Mouse (Mus musculus): ENCODE measurements around the gene Khdc3.
"Not testable (repeated sequence)": the region's sequence is repeated elsewhere in the genome, so short reads cannot be mapped to it uniquely, and the experiment has no call there.

Khdc3 gene

DNA sequence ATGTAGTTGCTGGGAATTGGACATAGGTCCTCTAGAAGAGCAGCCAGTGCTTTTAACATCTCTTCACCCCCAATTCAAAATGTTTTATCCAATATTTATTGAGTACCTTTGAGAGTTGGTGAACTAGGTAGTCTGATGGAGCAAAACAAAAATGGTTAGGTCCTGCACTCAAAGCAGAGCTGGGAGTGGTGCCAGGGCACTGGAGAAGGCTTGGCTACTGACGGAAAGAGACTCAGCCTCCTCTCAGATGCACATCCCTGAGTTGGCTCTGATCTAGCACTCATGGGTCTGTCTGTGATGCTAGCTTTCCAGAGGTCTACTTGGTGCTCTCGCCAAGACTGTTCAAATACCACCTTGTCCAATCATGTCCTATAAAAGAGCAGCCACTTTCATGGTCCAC lies 3.7 kb upstream of the Khdc3 start:
- DNase-seq (ENCODE audit: extremely low read depth, insufficient read length, low spot score), result no peak

- no peak for DNase-seq (ENCODE audit: extremely low read depth, insufficient read length, low spot score)
These were observed 545 bp downstream of the Khdc3 start, which contains the start of gene Gm20509 for GRCm38 (mm10) chr9:73102181-73102580. Gene Gm20509, plus strand, starts transcription at chr9:73102470.

GRCm38 (mm10) chr9:73103159-73103879 lies 1.7 kb downstream of the Khdc3 start:
- DNase-seq (ENCODE audit: extremely low read depth, insufficient read length, low spot score), result no peak

DNA sequence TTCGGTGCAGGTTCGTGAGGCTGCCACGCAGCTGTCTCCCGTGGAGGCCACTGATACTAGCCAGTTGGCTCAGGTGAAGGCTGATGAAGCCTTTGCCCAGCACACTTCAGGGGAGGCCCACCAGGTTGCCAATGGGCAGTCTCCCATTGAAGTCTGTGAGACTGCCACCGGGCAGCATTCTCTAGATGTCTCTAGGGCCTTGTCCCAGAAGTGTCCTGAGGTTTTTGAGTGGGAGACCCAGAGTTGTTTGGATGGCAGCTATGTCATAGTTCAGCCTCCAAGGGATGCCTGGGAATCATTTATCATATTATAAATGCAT lies 2.2 kb downstream of the Khdc3 start:
- DNase-seq (ENCODE audit: extremely low read depth, insufficient read length, low spot score), result no peak

DNA sequence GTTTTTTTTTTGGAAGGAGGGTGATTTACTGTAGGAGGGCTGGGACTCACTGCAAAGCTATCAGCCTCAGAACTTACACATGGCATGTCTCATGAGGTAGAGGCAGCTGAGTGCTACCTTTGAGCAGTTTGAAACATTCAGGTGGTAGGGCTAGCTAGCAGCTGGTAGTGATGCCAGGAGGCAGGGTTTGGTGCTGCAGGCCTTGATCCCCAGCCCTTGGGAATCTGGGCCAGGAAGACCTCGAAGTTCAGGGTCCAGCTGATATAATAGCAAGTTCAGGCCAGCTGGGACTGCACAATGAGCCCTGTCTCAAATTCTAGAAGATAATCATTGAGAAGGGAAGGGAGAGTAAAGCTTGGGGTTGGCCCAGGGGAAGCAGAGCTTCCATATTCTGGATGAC lies 3.5 kb downstream of the Khdc3 start:
- no peak for DNase-seq (ENCODE audit: extremely low read depth, insufficient read length, low spot score)

DNA sequence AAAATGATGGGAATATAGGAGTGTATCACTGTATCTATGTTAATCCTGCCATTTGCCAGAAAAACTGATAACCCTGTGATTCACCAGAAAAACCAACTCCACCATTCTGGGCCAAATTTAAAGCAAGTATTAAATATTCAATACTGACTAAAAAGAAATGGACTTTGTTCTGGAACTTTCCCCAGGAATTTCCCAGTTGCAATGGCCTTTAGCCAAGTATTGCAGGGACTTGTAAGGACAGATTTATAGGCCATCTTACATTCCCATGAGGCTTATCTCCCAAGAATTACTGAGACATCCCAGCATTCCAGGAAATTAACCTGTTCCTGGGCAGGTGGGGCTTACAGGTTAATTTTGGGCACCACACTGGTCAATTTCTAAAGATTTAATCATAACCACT lies 4.1 kb downstream of the Khdc3 start:
- DNase-seq (ENCODE audit: extremely low read depth, insufficient read length, low spot score), result no peak

DNA sequence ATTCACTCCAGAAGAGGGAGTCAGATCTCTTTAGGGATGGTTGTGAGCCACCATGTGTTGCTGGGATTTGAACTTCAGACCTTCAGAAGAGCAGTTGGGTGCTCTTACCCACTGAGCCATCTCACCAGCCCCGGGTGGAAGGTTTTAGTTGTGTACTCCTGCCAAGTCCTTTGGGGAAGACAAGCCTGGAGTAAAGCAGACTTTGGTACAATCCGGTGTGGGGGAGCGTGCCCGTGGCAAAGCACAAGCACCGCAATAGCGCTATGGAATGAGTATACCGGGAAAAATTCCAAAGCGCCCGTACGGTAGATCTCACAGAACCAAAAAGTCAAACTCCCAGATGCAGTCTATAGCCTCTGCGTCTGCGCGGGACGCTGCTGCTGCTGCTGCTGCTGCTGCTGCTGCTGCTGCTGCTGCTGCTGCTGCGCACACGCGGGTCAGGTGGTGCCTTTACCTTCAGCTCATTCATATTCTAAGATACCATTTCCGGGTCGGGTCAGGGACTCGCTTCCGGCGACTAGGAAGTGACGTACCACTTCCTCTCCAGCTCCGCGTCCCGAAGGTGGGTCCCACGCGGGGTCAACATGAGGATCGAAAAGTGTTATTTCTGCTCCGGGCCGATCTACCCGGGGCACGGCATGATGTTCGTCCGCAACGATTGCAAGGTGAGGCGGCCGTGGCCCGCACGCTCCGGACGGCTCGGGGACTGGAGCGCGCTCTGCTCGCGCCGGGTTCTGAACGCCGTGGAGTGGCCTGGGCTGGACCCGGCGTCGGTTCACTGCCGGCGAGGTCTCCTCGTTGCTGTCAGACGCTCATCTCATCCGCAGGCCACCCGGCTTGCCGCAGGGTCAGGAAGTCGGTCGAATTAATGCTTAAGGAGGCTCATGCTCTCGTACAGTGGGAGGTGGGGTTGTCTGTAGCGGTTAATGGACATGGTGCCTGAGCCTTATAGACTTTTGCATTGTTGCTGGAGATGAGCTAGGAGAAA lies 11.6 kb downstream of the Khdc3 start, which contains the start of gene Rsl24d1:
TSS of gene Rsl24d1 (plus strand) at position 508 of the 988 bp plus-strand sequence.
- peak; percentile 88 for DNase-seq (ENCODE audit: extremely low read depth, insufficient read length, low spot score)

GRCm38 (mm10) chr9:73116704-73117103 lies 15.1 kb downstream of the Khdc3 start:
- not testable (repeated sequence) for DNase-seq (ENCODE audit: extremely low read depth, insufficient read length, low spot score)

GRCm38 (mm10) chr9:73118012-73118411 lies 16.4 kb downstream of the Khdc3 start:
- no peak for DNase-seq (ENCODE audit: extremely low read depth, insufficient read length, low spot score)

- DNase-seq (ENCODE audit: extremely low read depth, insufficient read length, low spot score), result no peak
These were observed 20.1 kb downstream of the Khdc3 start for GRCm38 (mm10) chr9:73121735-73122134.

GRCm38 (mm10) chr9:73125043-73125570 lies 23.5 kb downstream of the Khdc3 start:
- DNase-seq (ENCODE audit: extremely low read depth, insufficient read length, low spot score), result no peak

DNA sequence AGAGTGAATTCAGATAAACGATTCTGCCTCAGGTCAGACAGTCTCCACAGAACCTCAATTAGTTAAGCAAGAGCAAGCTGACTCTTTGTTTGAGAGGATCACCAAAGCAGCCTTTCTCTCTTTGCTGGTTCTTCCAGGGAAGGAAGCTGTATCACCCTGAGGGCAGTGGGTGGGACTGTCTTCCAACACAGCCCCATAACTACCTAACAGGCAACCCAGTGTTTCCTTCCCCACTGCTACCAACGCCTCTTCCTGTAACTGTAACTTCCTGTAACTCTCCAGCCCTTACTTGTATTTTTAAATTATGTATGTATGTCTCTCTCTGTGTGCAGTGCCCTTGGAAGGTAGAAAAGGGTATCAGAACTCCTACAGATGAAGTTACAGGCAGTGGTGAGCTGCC lies 25.8 kb downstream of the Khdc3 start:
- DNase-seq (ENCODE audit: extremely low read depth, insufficient read length, low spot score), result no peak

- DNase-seq (ENCODE audit: extremely low read depth, insufficient read length, low spot score), result no peak
These were observed 28.2 kb downstream of the Khdc3 start for GRCm38 (mm10) chr9:73129875-73130274.

DNA sequence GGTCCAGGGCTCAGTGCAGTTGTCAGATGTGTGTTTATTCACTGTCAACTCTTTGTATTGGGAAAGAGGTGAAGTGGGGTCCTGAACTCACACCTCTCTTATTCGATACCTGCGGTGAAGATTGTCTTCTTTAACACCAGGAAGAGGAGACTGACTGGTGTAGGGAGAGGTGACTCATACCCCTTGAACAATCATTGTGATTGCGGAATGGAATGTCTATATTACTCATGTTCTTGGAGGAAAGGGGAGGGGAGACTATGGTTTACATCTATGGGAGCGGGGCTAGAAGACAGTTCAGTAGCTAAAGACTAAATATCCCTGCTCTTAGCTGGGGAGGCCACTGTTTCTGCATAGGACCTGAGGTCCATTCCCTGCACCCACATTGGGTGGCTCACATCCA lies 28.9 kb downstream of the Khdc3 start:
- no peak for DNase-seq (ENCODE audit: extremely low read depth, insufficient read length, low spot score)

DNA sequence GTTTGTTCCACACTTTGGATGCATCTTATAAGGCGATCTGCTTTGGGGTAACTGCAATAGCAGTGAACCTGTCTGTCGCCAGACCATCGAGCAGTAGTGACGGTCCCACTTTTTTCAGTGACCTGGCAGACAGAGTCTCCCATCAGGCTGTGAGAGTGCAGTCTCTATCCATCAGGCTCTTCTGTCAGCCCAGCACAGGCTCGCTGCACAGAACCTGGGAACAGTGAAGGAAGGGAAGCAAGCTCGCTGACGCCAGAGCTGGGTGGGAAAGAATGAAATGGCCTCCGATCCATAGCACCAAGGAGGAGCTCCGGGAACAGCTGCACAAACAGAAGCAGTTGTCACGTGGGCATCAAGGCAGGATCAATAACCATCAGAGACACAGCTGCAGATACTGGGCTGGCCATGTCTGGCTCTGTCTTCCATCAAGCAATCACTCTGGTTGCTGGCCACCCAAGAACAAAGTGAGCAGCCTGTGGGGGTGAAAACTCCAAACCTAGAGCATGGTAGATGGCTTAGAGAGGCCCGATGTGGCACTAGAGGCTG lies 35.8 kb downstream of the Khdc3 start:
- no peak for DNase-seq (ENCODE audit: extremely low read depth, insufficient read length, low spot score)

All from 3134 (cell line).